Comparison of ENCODE assay signal across 30 mouse cellular contexts in genomic region chr6:52251177-52251879, GRCm38 (mm10). TPM values are rescaled to one million over a fixed set of nuclear protein-coding genes. Genes with fewer than 3 reads are reported as not detected.
A peak's percentile ranks its signal among the peaks of the same experiment; 100 is the strongest.
DNase-seq lines count a peak whose midpoint lies in the region; ATAC-seq and TF ChIP-seq lines count a peak whose summit lies in the region.
"Had no signal": no experiment of that assay in that cellular context is flagged by ENCODE, and none has a peak within 500 bp of the region (broad histone marks: within the 10 kb centered on the region; RNA-seq: fewer than 3 reads in every experiment).

No protein-coding gene starts in this region.

- DNase-seq in urinary bladder, postnatal 25 days (ENCODE audit: low spot score) = peak; percentile 9
- no peak for DNase-seq in urinary bladder, postnatal 14 days (ENCODE audit: low spot score)
- no peak for DNase-seq in cerebellum, postnatal 25 days
- DNase-seq: adrenal gland, adult 2 months; cerebellum, adult 11 months; cerebellum, adult 9-11 months; gastrocnemius, postnatal 25 days; heart, postnatal 4 days; kidney, postnatal 4 days; liver, embryonic 13.5 days; lung, adult 2 months; lung, postnatal 14 days; retina, postnatal 1 day; thymus, postnatal 25 days had no signal

- no peaks in the 10 kb centered on the region for H3K4me1 ChIP-seq in intestine, embryonic 16.5 days (ENCODE audit: control insufficient read depth, insufficient read depth, low read length)
- H3K4me1 ChIP-seq in intestine, postnatal 0 days (replicated peaks; ENCODE audit: control insufficient read depth, insufficient read depth, low read length) = no peaks in the 10 kb centered on the region
- peaks cover 15% of the 10 kb centered on the region for H3K4me1 ChIP-seq in limb, embryonic 15.5 days
- H3K4me1 ChIP-seq in kidney, embryonic 15.5 days = peaks cover 44% of the 10 kb centered on the region
- H3K4me1 ChIP-seq: liver, embryonic 13.5 days had no signal

- 0 out of 2 replicates have a peak, but pooled peaks have one; percentile 7 for ATAC-seq in intestine, embryonic 16.5 days
- no peak for ATAC-seq in intestine, postnatal 0 days
- no peak for ATAC-seq in limb, embryonic 15.5 days (ENCODE audit: insufficient number of reproducible peaks, low FRiP score, low TSS enrichment, low read depth)
- ATAC-seq in kidney, embryonic 15.5 days (replicated peaks; ENCODE audit: low FRiP score) = no peak
- ATAC-seq: CD4-positive, CD25-positive, alpha-beta regulatory T cell, adult 4 months; forebrain, embryonic 16.5 days; inflammation-experienced regulatory T-cells, adult 6 months; midbrain, embryonic 13.5 days; Patski had no signal

- no peaks in the 10 kb centered on the region for H3K9me3 ChIP-seq in intestine, embryonic 16.5 days (ENCODE audit: control insufficient read depth, low read length)
- H3K9me3 ChIP-seq in intestine, postnatal 0 days (ENCODE audit: control insufficient read depth) = no peaks in the 10 kb centered on the region
- H3K9me3 ChIP-seq in limb, embryonic 15.5 days = no peaks in the 10 kb centered on the region
- no peaks in the 10 kb centered on the region for H3K9me3 ChIP-seq in kidney, embryonic 15.5 days (replicated peaks)
- H3K9me3 ChIP-seq: embryonic facial prominence, embryonic 10.5 days; forebrain, embryonic 10.5 days; liver, embryonic 13.5 days; midbrain, embryonic 13.5 days had no signal

- H3K27ac ChIP-seq in intestine, embryonic 16.5 days (ENCODE audit: low read length) = no peak overlapping the region
- no peak overlapping the region for H3K27ac ChIP-seq in intestine, postnatal 0 days (ENCODE audit: low read depth, low read length)
- peak overlapping the region; percentile 90 for H3K27ac ChIP-seq in limb, embryonic 15.5 days
- no peak overlapping the region for H3K27ac ChIP-seq in kidney, embryonic 15.5 days
- H3K27ac ChIP-seq: embryonic facial prominence, embryonic 10.5 days; forebrain, embryonic 10.5 days; hindbrain, embryonic 14.5 days; liver, embryonic 13.5 days; midbrain, embryonic 13.5 days had no signal

- no peak for TF ChIP-seq CTCF in intestine, postnatal 0 days (IDR thresholded peaks at IDR 0.05; ENCODE audit: low read depth)

- no peak overlapping the region for H3K4me2 ChIP-seq in intestine, embryonic 16.5 days (ENCODE audit: low read depth, low read length)
- no peak overlapping the region for H3K4me2 ChIP-seq in intestine, postnatal 0 days (replicated peaks; ENCODE audit: low read depth)
- H3K4me2 ChIP-seq in limb, embryonic 15.5 days = peak overlapping the region; percentile 56
- H3K4me2 ChIP-seq in kidney, embryonic 15.5 days = no peak overlapping the region
- H3K4me2 ChIP-seq: hindbrain, embryonic 14.5 days; liver, embryonic 13.5 days; midbrain, embryonic 13.5 days had no signal

- 14% methylated on average over 7 of the region's 7 CpGs for WGBS in intestine, embryonic 16.5 days
- WGBS in intestine, postnatal 0 days = 12% methylated on average over 7 of the region's 7 CpGs
- WGBS in limb, embryonic 15.5 days = 17% methylated on average over 7 of the region's 7 CpGs
- 40% methylated on average over 7 of the region's 7 CpGs for WGBS in kidney, embryonic 15.5 days

- no peak overlapping the region for H3K4me3 ChIP-seq in intestine, embryonic 16.5 days (ENCODE audit: low read length)
- no peak overlapping the region for H3K4me3 ChIP-seq in intestine, postnatal 0 days (ENCODE audit: low read depth, low read length)
- peak overlapping the region; percentile 39 for H3K4me3 ChIP-seq in limb, embryonic 15.5 days
- no peak overlapping the region for H3K4me3 ChIP-seq in kidney, embryonic 15.5 days (replicated peaks)
- H3K4me3 ChIP-seq: embryonic facial prominence, embryonic 10.5 days; forebrain, embryonic 10.5 days; liver, embryonic 13.5 days; midbrain, embryonic 13.5 days had no signal

- peaks cover 69% of the 10 kb centered on the region for H3K27me3 ChIP-seq in intestine, embryonic 16.5 days (replicated peaks; ENCODE audit: control insufficient read depth, insufficient read depth, low read length)
- H3K27me3 ChIP-seq in intestine, postnatal 0 days (replicated peaks; ENCODE audit: control insufficient read depth, insufficient read depth, low read length) = peaks cover 98% of the 10 kb centered on the region
- H3K27me3 ChIP-seq in limb, embryonic 15.5 days = peaks cover 14% of the 10 kb centered on the region
- H3K27me3 ChIP-seq in kidney, embryonic 15.5 days = peaks cover 71% of the 10 kb centered on the region
- H3K27me3 ChIP-seq: Patski had no signal

- H3K9ac ChIP-seq in intestine, embryonic 16.5 days (ENCODE audit: low read depth, low read length) = no peak overlapping the region
- no peak overlapping the region for H3K9ac ChIP-seq in intestine, postnatal 0 days (ENCODE audit: low read depth, low read length)
- H3K9ac ChIP-seq in limb, embryonic 15.5 days = peak overlapping the region; percentile 10
- no peak overlapping the region for H3K9ac ChIP-seq in kidney, embryonic 15.5 days
- H3K9ac ChIP-seq: hindbrain, embryonic 14.5 days; liver, embryonic 13.5 days; midbrain, embryonic 13.5 days had no signal

- H3K36me3 ChIP-seq in intestine, embryonic 16.5 days (ENCODE audit: control insufficient read depth, insufficient read depth, low read length) = no peaks in the 10 kb centered on the region
- no peaks in the 10 kb centered on the region for H3K36me3 ChIP-seq in intestine, postnatal 0 days (ENCODE audit: control insufficient read depth, insufficient read depth)
- H3K36me3 ChIP-seq in limb, embryonic 15.5 days = no peaks in the 10 kb centered on the region
- no peaks in the 10 kb centered on the region for H3K36me3 ChIP-seq in kidney, embryonic 15.5 days
- H3K36me3 ChIP-seq: embryonic facial prominence, embryonic 10.5 days; forebrain, embryonic 10.5 days; liver, embryonic 13.5 days; midbrain, embryonic 13.5 days had no signal

RNA-seq across cellular contexts. Expression of gene Hoxa11, which starts 5.7 kb away (rescaled TPM):
- polyA plus RNA-seq in intestine, embryonic 16.5 days (2015; fragmentation: Nextera tagmentation; extraction: Ambion mirVana) = 1.4 and 1.9 TPM in 2 replicates
- 1.1 TPM in 1 of 2 replicates, not detected in the other for polyA plus RNA-seq in intestine, postnatal 0 days (2015; fragmentation: Nextera tagmentation; extraction: Ambion mirVana)
- polyA plus RNA-seq in limb, embryonic 15.5 days (2015; fragmentation: Nextera tagmentation; extraction: Ambion mirVana) = 23.3 and 33.4 TPM in 2 replicates
- polyA plus RNA-seq in kidney, embryonic 15.5 days (2015; fragmentation: Nextera tagmentation; extraction: Ambion mirVana) = 34.3 and 34.8 TPM in 2 replicates
- polyA plus RNA-seq: adrenal gland, adult 2 months; CD4-positive, CD25-positive, alpha-beta regulatory T cell, adult 4 months; cortical plate, adult 2 months; embryonic facial prominence, embryonic 10.5 days; forebrain, embryonic 10.5 days; forebrain, embryonic 16.5 days; heart, embryonic 16.5 days; hindbrain, embryonic 14.5 days; inflammation-experienced regulatory T-cells, adult 6 months; liver, embryonic 13.5 days; lung, adult 2 months; midbrain, embryonic 13.5 days; spleen, adult 2 months had no signal

RNA-seq across cellular contexts. Expression of gene Hoxa13, which starts 9.4 kb away (rescaled TPM):
- polyA plus RNA-seq in intestine, embryonic 16.5 days (2015; fragmentation: Nextera tagmentation; extraction: Ambion mirVana) = 0.24 and 0.45 TPM in 2 replicates
- polyA plus RNA-seq in intestine, postnatal 0 days (2015; fragmentation: Nextera tagmentation; extraction: Ambion mirVana) = not detected in 2 replicates
- 11.0 and 17.4 TPM in 2 replicates for polyA plus RNA-seq in limb, embryonic 15.5 days (2015; fragmentation: Nextera tagmentation; extraction: Ambion mirVana)
- 0.13 and 0.43 TPM in 2 replicates for polyA plus RNA-seq in kidney, embryonic 15.5 days (2015; fragmentation: Nextera tagmentation; extraction: Ambion mirVana)
- polyA plus RNA-seq: adrenal gland, adult 2 months; CD4-positive, CD25-positive, alpha-beta regulatory T cell, adult 4 months; cortical plate, adult 2 months; embryonic facial prominence, embryonic 10.5 days; forebrain, embryonic 10.5 days; forebrain, embryonic 16.5 days; heart, embryonic 16.5 days; hindbrain, embryonic 14.5 days; inflammation-experienced regulatory T-cells, adult 6 months; kidney, embryonic 14.5 days; liver, embryonic 13.5 days; lung, adult 2 months; midbrain, embryonic 13.5 days; spleen, adult 2 months had no signal

RNA-seq across cellular contexts. Expression of gene Hoxa10, which starts 10.7 kb away (rescaled TPM):
- polyA plus RNA-seq in intestine, embryonic 16.5 days (2015; fragmentation: Nextera tagmentation; extraction: Ambion mirVana) = 8.6 and 10.0 TPM in 2 replicates
- 0.17 and 7.8 TPM in 2 replicates for polyA plus RNA-seq in intestine, postnatal 0 days (2015; fragmentation: Nextera tagmentation; extraction: Ambion mirVana)
- 86.8 and 108 TPM in 2 replicates for polyA plus RNA-seq in limb, embryonic 15.5 days (2015; fragmentation: Nextera tagmentation; extraction: Ambion mirVana)
- polyA plus RNA-seq in kidney, embryonic 15.5 days (2015; fragmentation: Nextera tagmentation; extraction: Ambion mirVana) = 157 and 172 TPM in 2 replicates
- polyA plus RNA-seq: adrenal gland, adult 2 months; CD4-positive, CD25-positive, alpha-beta regulatory T cell, adult 4 months; cortical plate, adult 2 months; embryonic facial prominence, embryonic 10.5 days; forebrain, embryonic 10.5 days; forebrain, embryonic 16.5 days; heart, embryonic 16.5 days; inflammation-experienced regulatory T-cells, adult 6 months; lung, adult 2 months; midbrain, embryonic 13.5 days; spleen, adult 2 months had no signal

RNA-seq across cellular contexts. Expression of gene Hoxa9, which starts 20.4 kb away (rescaled TPM):
- 3.0 and 3.2 TPM in 2 replicates for polyA plus RNA-seq in intestine, embryonic 16.5 days (2015; fragmentation: Nextera tagmentation; extraction: Ambion mirVana)
- 1.1 and 3.0 TPM in 2 replicates for polyA plus RNA-seq in intestine, postnatal 0 days (2015; fragmentation: Nextera tagmentation; extraction: Ambion mirVana)
- 30.8 and 34.0 TPM in 2 replicates for polyA plus RNA-seq in limb, embryonic 15.5 days (2015; fragmentation: Nextera tagmentation; extraction: Ambion mirVana)
- 53.4 and 65.1 TPM in 2 replicates for polyA plus RNA-seq in kidney, embryonic 15.5 days (2015; fragmentation: Nextera tagmentation; extraction: Ambion mirVana)
- polyA plus RNA-seq: cortical plate, adult 2 months; embryonic facial prominence, embryonic 10.5 days; forebrain, embryonic 10.5 days; forebrain, embryonic 16.5 days; lung, adult 2 months; midbrain, embryonic 13.5 days had no signal

RNA-seq across cellular contexts. Expression of gene Hoxa7, which starts 29.7 kb away (rescaled TPM):
- 6.0 and 8.2 TPM in 2 replicates for polyA plus RNA-seq in intestine, embryonic 16.5 days (2015; fragmentation: Nextera tagmentation; extraction: Ambion mirVana)
- 5.6 and 6.2 TPM in 2 replicates for polyA plus RNA-seq in intestine, postnatal 0 days (2015; fragmentation: Nextera tagmentation; extraction: Ambion mirVana)
- 12.0 and 12.9 TPM in 2 replicates for polyA plus RNA-seq in limb, embryonic 15.5 days (2015; fragmentation: Nextera tagmentation; extraction: Ambion mirVana)
- polyA plus RNA-seq in kidney, embryonic 15.5 days (2015; fragmentation: Nextera tagmentation; extraction: Ambion mirVana) = 26.7 and 27.2 TPM in 2 replicates
- polyA plus RNA-seq: CD4-positive, CD25-positive, alpha-beta regulatory T cell, adult 4 months; cortical plate, adult 2 months; embryonic facial prominence, embryonic 10.5 days; forebrain, embryonic 10.5 days; forebrain, embryonic 16.5 days; inflammation-experienced regulatory T-cells, adult 6 months; midbrain, embryonic 13.5 days had no signal
